8 mouse cellular contexts compared by ENCODE assay signal in genomic region chr11:32531871-32532764, GRCm38 (mm10). TPM values are rescaled to one million over a fixed set of nuclear protein-coding genes. Genes with fewer than 3 reads are reported as not detected.
DNase-seq lines count a peak whose midpoint lies in the region; ATAC-seq and TF ChIP-seq lines count a peak whose summit lies in the region.

Efcab9 (minus strand) TSS chr11:32532081.

- no peaks in the 10 kb centered on the region for H3K27me3 ChIP-seq in cerebellum, adult 2 months (ENCODE audit: control insufficient read depth, insufficient read depth, low read length)
- no peaks in the 10 kb centered on the region for H3K27me3 ChIP-seq in testis, adult 2 months (ENCODE audit: control insufficient read depth, insufficient read depth, low read length)
- peaks cover 43% of the 10 kb centered on the region for H3K27me3 ChIP-seq in limb, embryonic 12.5 days

- H3K4me1 ChIP-seq in cerebellum, adult 2 months (ENCODE audit: control insufficient read depth, insufficient read depth, low read length), result peaks cover 7% of the 10 kb centered on the region; the same call in 1 of the 2 replicates
- peaks cover 19% of the 10 kb centered on the region for H3K4me1 ChIP-seq in testis, adult 2 months (ENCODE audit: control insufficient read depth, insufficient read depth, low read length)
- H3K4me1 ChIP-seq in limb, embryonic 12.5 days (replicated peaks), result peaks cover 14% of the 10 kb centered on the region; the same call in 1 of the 2 replicates

- no peak for TF ChIP-seq POLR2A in cerebellum, adult 2 months (IDR thresholded peaks at IDR 0.05; ENCODE audit: borderline replicate concordance, insufficient read depth, low read length)
- no peak for TF ChIP-seq POLR2A in testis, adult 2 months (IDR thresholded peaks at IDR 0.05; ENCODE audit: control insufficient read depth, low read depth, low read length)

- peak within 1 kb of the TSS; percentile 67 for H3K9ac ChIP-seq in limb, embryonic 12.5 days (replicated peaks)

- peak within 1 kb of the TSS; percentile 62 for H3K4me3 ChIP-seq in cerebellum, adult 2 months (replicated peaks; ENCODE audit: insufficient read depth, low read depth, low read length)
- peak within 1 kb of the TSS; percentile 80 for H3K4me3 ChIP-seq in testis, adult 2 months (ENCODE audit: control insufficient read depth, low read depth, low read length)
- peak within 1 kb of the TSS; percentile 71 for H3K4me3 ChIP-seq in limb, embryonic 12.5 days (replicated peaks)

- H3K27ac ChIP-seq in cerebellum, adult 2 months (ENCODE audit: insufficient read depth, low read length), result 0 out of 2 replicates have a peak within 1 kb of the TSS, but pooled peaks have one; percentile 8
- H3K27ac ChIP-seq in testis, adult 2 months (ENCODE audit: control insufficient read depth, insufficient read depth, low read depth, low read length), result 0 out of 2 replicates have a peak within 1 kb of the TSS, but pooled peaks have one; percentile 15
- no peak within 1 kb of the TSS for H3K27ac ChIP-seq in limb, embryonic 12.5 days

- TF ChIP-seq CTCF in cerebellum, adult 2 months (IDR thresholded peaks at IDR 0.05; ENCODE audit: borderline replicate concordance, insufficient read depth, low read depth, low read length), result no peak
- TF ChIP-seq CTCF in testis, adult 2 months (IDR thresholded peaks at IDR 0.05; ENCODE audit: control insufficient read depth, insufficient read depth, insufficient replicate concordance, low read depth, low read length), result no peak

- peak in 1 of 2 experiments; percentile 44 for DNase-seq in cerebellum, adult 2 months
- DNase-seq in cerebellum, postnatal 4 days (ENCODE audit: low spot score in 2 of 2), result no peak
- no peak for DNase-seq in testis, postnatal 14 days (ENCODE audit: low spot score)
- peak; percentile 33 for DNase-seq in retina, postnatal 1 day
- no peak for DNase-seq in gastrocnemius, postnatal 10 days
- no peak for DNase-seq in left cerebral cortex, adult 18-20 months (ENCODE audit: low spot score in 2 of 2)

- H3K4me2 ChIP-seq in limb, embryonic 12.5 days, result peak within 1 kb of the TSS; percentile 97

- no peak for ATAC-seq in limb, embryonic 12.5 days (ENCODE audit: insufficient number of reproducible peaks, insufficient read depth, low FRiP score, low TSS enrichment, low read depth)

- 4% methylated on average over 33 of the region's 33 CpGs for WGBS in cerebellum, adult 2 months
- 6% methylated on average over 33 of the region's 33 CpGs for WGBS in limb, embryonic 12.5 days

- no peaks in the 10 kb centered on the region for H3K36me3 ChIP-seq in testis, adult 2 months (ENCODE audit: control insufficient read depth, insufficient read depth, low read length)
- no peaks in the 10 kb centered on the region for H3K36me3 ChIP-seq in limb, embryonic 12.5 days

- no peaks in the 10 kb centered on the region for H3K9me3 ChIP-seq in limb, embryonic 12.5 days

RNA-seq across cellular contexts. Expression of gene Efcab9, which starts in this region (rescaled TPM):
- polyA plus RNA-seq in cerebellum, adult 2 months (2012; rRNA removed), result 0.97 and 1.4 TPM in 2 replicates
- 180 and 217 TPM in 2 replicates for polyA plus RNA-seq in testis, adult 2 months (2012; rRNA removed)
- 0.36 and 0.59 TPM in 2 replicates for polyA plus RNA-seq in limb, embryonic 12.5 days (2016; fragmentation: Nextera tagmentation; extraction: Ambion mirVana)
- total RNA-seq in gastrocnemius, postnatal 10 days (2021), result under 1 TPM in 1 of 2 experiments, not detected in 1; 0.66 TPM
- total RNA-seq in left cerebral cortex, adult 18-20 months (2021), result 1 to 10 TPM in 1 of 2 experiments, not detected in 1; 1.4 TPM

Comparison
In these comparisons a context has a peak if more than half of its experiments do, and no peak if none do; other contexts are left out.
1. RNA of gene Efcab9 (polyA plus RNA-seq): 180 to 217 TPM in testis, adult 2 months; 0.97 to 1.4 TPM in cerebellum, adult 2 months and 0.36 to 0.59 TPM in limb, embryonic 12.5 days; every median in the first group is over 10 times any median in the second.
2. Peak in every context shown above with its lines, with median percentiles within 50 percentile points of each other: H3K4me3 ChIP-seq.